Mouse (Mus musculus) brain, embryonic 14.5 days (tissue): ENCODE data around the gene Ckb.

Source experiments
- CTCF ChIP-seq: fragments of 200-500 bp; IDR thresholded peaks from 2 replicates; pipeline ENCODE4 v1.5.1; 2012; ENCODE audit warnings: inconsistent platforms, mild to moderate bottlenecking, moderate library complexity, borderline replicate concordance; ENCODE audit not compliant: insufficient read depth, insufficient read length; ENCODE audit errors: extremely low read depth
- POLR2A ChIP-seq: fragments of 200-500 bp; IDR thresholded peaks from 2 replicates; pipeline ENCODE4 v1.6.1; 2012; ENCODE audit warnings: mild to moderate bottlenecking, inconsistent platforms, borderline replicate concordance; ENCODE audit not compliant: poor library complexity, insufficient read depth, insufficient read length, severe bottlenecking; ENCODE audit errors: extremely low read depth

DNA sequence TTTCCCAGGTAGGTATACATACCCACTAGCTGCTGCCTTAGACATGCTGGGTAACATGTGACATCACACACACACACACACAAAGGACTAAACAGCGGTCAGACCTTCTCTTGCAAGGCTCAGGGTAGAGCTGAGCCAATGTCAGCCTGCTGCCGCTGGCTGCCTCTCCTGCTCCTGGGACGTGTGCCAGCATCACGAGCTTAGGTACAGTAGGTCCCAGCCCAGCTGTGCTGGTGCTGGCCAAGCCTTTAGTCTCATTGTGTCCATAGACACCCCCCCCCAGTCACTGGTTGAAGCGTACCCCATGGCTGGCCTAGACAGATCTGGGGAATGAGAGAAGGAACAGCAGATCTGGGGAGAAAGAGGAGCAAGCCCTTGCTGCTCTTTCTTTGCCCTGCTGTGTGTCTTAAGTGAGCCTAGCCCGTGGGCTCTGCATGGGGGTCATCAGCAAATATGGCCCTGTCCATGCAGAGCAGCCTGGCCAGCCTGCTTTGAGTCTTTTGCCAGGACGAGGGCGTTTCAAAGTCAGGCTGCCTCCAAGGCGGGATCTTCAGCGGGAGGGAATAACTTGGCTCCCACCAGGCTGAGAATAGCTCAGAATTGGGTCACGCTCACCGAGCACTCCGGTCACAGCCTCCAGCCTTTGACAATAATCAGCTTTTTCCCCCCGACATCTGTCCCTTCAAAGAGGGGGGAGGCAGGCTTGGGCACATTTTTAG is 15.4 kb upstream of the Ckb start:
- no peak for TF ChIP-seq POLR2A
- no peak for TF ChIP-seq CTCF
